Mouse (Mus musculus) hindbrain, embryonic 14.5 days (tissue): ENCODE measurements around the gene Mrpl3. TPM values are rescaled to one million over a fixed set of nuclear protein-coding genes. Genes with fewer than 3 reads are reported as not detected.

Experiments
- ATAC-seq: fragments of 200-750 bp; cut with Nextera tagmentation; 2 replicates; pipeline ENCODE4 v1.8.0; 2017; ENCODE audit warnings: moderate number of reproducible peaks, mild to moderate bottlenecking, moderate TSS enrichment, moderate library complexity; ENCODE audit not compliant: low FRiP score
- DNase-seq: peaks from one replicate; pipeline ENCODE4 v3.0.0-alpha.2; 2015; ENCODE audit warnings: low spot score
- H3K27ac ChIP-seq: fragments of 300-500 bp; sonication (generic); 2 replicates; pipeline ENCODE4 v1.5.1; 2014; ENCODE audit warnings: mild to moderate bottlenecking, moderate library complexity
- H3K27me3 ChIP-seq: fragments of 300-500 bp; sonication (generic); 2 replicates; pipeline ENCODE4 v1.6.1; 2014; ENCODE audit warnings: mild to moderate bottlenecking, low read length, mixed read lengths; ENCODE audit not compliant: control insufficient read depth, insufficient read depth
- H3K36me3 ChIP-seq: fragments of 300-500 bp; sonication (generic); replicated peaks from 2 replicates; pipeline ENCODE4 v1.6.1; 2014; ENCODE audit not compliant: control insufficient read depth, insufficient read depth
- H3K4me1 ChIP-seq: fragments of 300-500 bp; sonication (generic); replicated peaks from 2 replicates; pipeline ENCODE4 v1.6.1; 2014; ENCODE audit warnings: antibody characterized with exemption, low read length, mixed read lengths; ENCODE audit not compliant: control insufficient read depth, insufficient read depth
- H3K4me2 ChIP-seq: fragments of 300-500 bp; sonication (generic); replicated peaks from 2 replicates; pipeline ENCODE4 v1.6.1; 2014; ENCODE audit warnings: mild to moderate bottlenecking, moderate library complexity
- H3K4me3 ChIP-seq: fragments of 300-500 bp; sonication (generic); replicated peaks from 2 replicates; pipeline ENCODE4 v1.5.1; 2014; ENCODE audit warnings: mild to moderate bottlenecking, low read length
- H3K9ac ChIP-seq: fragments of 300-500 bp; sonication (generic); 2 replicates; pipeline ENCODE4 v1.6.1; 2014
- H3K9me3 ChIP-seq: fragments of 300-500 bp; sonication (generic); 2 replicates; pipeline ENCODE4 v1.6.1; 2016; ENCODE audit warnings: low read length; ENCODE audit not compliant: control insufficient read depth
- WGBS: fragments of 180-500 bp; shearing (Covaris S2); extraction: QIAGEN DNeasy Blood & Tissue Kit; methylation state at CpG from one replicate; pipeline ENCODE4 v1.1.7; 2014; 5-methylcytosine and 5-hydroxymethylcytosine counted together
- polyA plus RNA-seq: library from polyadenylated mRNA; unstranded; fragments of >200 nt; fragmentation: Nextera tagmentation; extraction: Ambion mirVana; gene quantifications from 2 replicates; pipeline ENCODE4 v1.2.1, GENCODE M21; 2014

Gene Mrpl3
- polyA plus RNA-seq = 91.2 and 96.4 TPM in 2 replicates

- under 1% methylated on average over 31 of the region's 31 CpGs for WGBS
- peaks cover 18% of the 10 kb centered on the region for H3K4me1 ChIP-seq
- no peaks in the 10 kb centered on the region for H3K27me3 ChIP-seq
Measured at GRCm38 (mm10) chr9:105053147-105053557, at the start of gene Mrpl3. Gene Mrpl3, plus strand, starts transcription at chr9:105053239.

DNA sequence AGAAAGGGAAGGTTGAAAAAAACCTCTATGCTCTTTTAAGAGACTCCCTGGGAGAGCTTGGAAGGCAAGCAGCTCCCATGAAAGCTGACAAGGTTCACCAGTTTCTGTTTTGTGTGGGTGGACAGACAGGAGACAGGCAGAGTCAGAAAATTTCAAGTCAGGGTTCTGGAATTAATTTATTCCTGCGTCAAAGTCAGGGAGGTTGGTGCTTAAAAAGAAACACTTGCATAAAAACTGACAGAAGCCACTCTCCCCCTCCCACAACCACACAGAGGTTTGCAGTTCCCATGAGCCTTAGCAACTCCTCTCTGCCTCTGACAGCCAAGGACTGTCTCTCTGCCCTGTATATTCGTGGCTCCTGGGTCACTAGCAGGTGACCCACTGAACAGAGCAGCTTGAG is 42.3 kb upstream of the Mrpl3 start:
- Histone ChIP-seq H3K4me2 (no peak overlapping the region), H3K9ac (no peak overlapping the region), H3K27me3 (no peaks in the 10 kb centered on the region), H3K36me3 (no peaks in the 10 kb centered on the region), H3K27ac (no peak overlapping the region), H3K9me3 (no peaks in the 10 kb centered on the region), H3K4me3 (no peak overlapping the region), H3K4me1 (no peaks in the 10 kb centered on the region)
- ATAC-seq (no peak), DNase-seq (no peak)
- WGBS = 22% methylated on average over 2 of the region's 2 CpGs

More at GRCm38 (mm10) chr9:105053147-105053557, at the start of gene Mrpl3:
- Histone ChIP-seq H3K9me3 (no peaks in the 10 kb centered on the region), H3K9ac (peak within 1 kb of the TSS; percentile 95), H3K4me3 (peak within 1 kb of the TSS; percentile 99), H3K27ac (peak within 1 kb of the TSS; percentile 58; the same call in 1 of the 2 replicates), H3K36me3 (peaks cover 32% of the 10 kb centered on the region), H3K4me2 (peak within 1 kb of the TSS; percentile 73)
- ATAC-seq (peak; percentile 64; the same call in 1 of the 2 replicates), DNase-seq (peak; percentile 92)

- ATAC-seq (no peak), DNase-seq (no peak)
- Histone ChIP-seq H3K27me3 (no peaks in the 10 kb centered on the region), H3K4me1 (no peaks in the 10 kb centered on the region), H3K27ac (no peak overlapping the region), H3K4me3 (no peak overlapping the region), H3K4me2 (no peak overlapping the region), H3K9ac (no peak overlapping the region), H3K36me3 (no peaks in the 10 kb centered on the region), H3K9me3 (no peaks in the 10 kb centered on the region)
- 94% methylated on average over 7 of the region's 7 CpGs for WGBS
Measured at GRCm38 (mm10) chr9:105018186-105018585, 34.9 kb upstream of the Mrpl3 start.

DNA sequence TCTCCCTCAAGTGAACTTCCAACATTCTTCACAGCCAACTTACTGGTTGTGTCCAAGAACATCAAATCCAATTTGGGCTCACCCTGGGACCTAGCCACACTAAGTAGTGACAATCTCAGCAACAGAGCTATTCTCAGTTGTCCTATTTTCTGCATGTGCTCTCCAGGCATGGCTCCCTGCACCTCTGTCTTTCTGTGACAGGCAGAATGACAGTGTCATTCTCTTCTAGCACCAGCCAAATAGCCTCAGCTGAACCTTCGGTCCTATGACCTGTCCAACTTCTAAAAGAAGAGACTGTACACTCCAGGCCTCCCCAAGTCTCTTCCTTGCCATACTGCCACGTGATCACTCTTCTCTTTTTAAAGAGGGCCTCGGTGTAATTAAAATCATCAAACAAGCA is 24.7 kb upstream of the Mrpl3 start:
- H3K27ac ChIP-seq = no peak overlapping the region
- ATAC-seq (no peak), DNase-seq (no peak)
- H3K9ac ChIP-seq = no peak overlapping the region
- H3K27me3 ChIP-seq = no peaks in the 10 kb centered on the region
- H3K4me3 ChIP-seq = no peak overlapping the region
- no peaks in the 10 kb centered on the region for H3K36me3 ChIP-seq
- no peaks in the 10 kb centered on the region for H3K4me1 ChIP-seq
- H3K9me3 ChIP-seq = no peaks in the 10 kb centered on the region
- WGBS = 76% methylated on average over 3 of the region's 3 CpGs
- no peak overlapping the region for H3K4me2 ChIP-seq

- ATAC-seq = no peak
- Histone ChIP-seq H3K4me1 (no peaks in the 10 kb centered on the region), H3K9me3 (no peaks in the 10 kb centered on the region), H3K36me3 (no peaks in the 10 kb centered on the region), H3K27ac (no peak overlapping the region), H3K4me3 (no peak overlapping the region), H3K27me3 (no peaks in the 10 kb centered on the region), H3K9ac (no peak overlapping the region), H3K4me2 (no peak overlapping the region)
- peak; percentile 37 for DNase-seq
- WGBS = 75% methylated on average over 9 of the region's 9 CpGs
Measured at GRCm38 (mm10) chr9:105032572-105032971, 20.5 kb upstream of the Mrpl3 start.

DNA sequence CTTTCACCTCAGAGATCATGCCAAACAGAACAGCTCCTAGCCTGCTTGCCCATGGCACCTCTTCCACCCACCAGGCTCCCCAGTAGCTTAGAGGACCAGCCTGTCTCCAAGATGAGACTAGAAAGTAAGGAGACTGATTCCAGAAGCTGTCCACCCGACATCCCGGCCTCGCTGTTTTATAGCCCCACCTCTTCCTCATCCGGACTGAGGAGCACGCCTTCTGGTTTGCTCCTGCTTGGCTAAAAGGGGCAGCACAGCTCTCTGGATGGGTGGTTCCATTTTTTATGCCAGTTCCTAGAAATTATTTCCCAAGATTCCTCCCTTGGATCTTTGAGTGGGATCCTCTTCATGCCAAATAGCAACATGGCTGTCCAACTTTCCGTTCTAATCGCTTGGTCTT is 19.4 kb upstream of the Mrpl3 start:
- no peak for DNase-seq

GRCm38 (mm10) chr9:105037847-105038246 is 15.2 kb upstream of the Mrpl3 start:
- no peaks in the 10 kb centered on the region for H3K27me3 ChIP-seq
- no peaks in the 10 kb centered on the region for H3K36me3 ChIP-seq
- no peak overlapping the region for H3K4me2 ChIP-seq
- no peak overlapping the region for H3K27ac ChIP-seq
- no peak for ATAC-seq
- no peak overlapping the region for H3K4me3 ChIP-seq
- no peaks in the 10 kb centered on the region for H3K9me3 ChIP-seq
- WGBS = 87% methylated on average over 3 of the region's 3 CpGs
- no peak for DNase-seq
- H3K9ac ChIP-seq = no peak overlapping the region
- H3K4me1 ChIP-seq = no peaks in the 10 kb centered on the region

More for the DNA sequence above, 19.4 kb upstream of the Mrpl3 start:
- no peaks in the 10 kb centered on the region for H3K4me1 ChIP-seq
- H3K9me3 ChIP-seq = no peaks in the 10 kb centered on the region
- no peak overlapping the region for H3K4me3 ChIP-seq
- H3K4me2 ChIP-seq = no peak overlapping the region
- ATAC-seq = no peak
- no peak overlapping the region for H3K9ac ChIP-seq
- no peaks in the 10 kb centered on the region for H3K36me3 ChIP-seq
- no peak overlapping the region for H3K27ac ChIP-seq
- 88% methylated on average over 7 of the region's 7 CpGs for WGBS
- no peaks in the 10 kb centered on the region for H3K27me3 ChIP-seq

DNA sequence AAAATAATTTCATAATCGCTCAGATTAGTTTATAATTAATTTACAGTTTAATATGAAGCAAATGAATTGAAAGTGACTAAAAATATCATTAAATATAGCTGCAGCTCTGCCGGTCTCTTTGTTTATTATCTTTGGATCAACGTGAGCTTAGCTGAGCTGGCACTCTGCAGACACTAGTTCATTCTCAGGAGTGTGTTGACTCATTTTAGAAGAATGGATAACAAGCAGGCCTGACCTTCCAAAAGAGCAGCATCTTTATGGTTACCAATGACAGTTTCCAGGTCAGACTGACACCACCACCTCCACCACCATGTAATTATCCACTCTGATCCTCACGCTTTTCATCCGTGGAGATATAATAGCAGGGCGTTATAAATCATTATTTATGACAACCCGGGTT is 7.0 kb upstream of the Mrpl3 start:
- H3K27me3 ChIP-seq = no peaks in the 10 kb centered on the region
- no peak overlapping the region for H3K4me3 ChIP-seq
- WGBS = 60% methylated on average over 7 of the region's 7 CpGs
- H3K4me2 ChIP-seq = no peak overlapping the region
- no peaks in the 10 kb centered on the region for H3K9me3 ChIP-seq
- no peak for ATAC-seq
- DNase-seq = no peak
- H3K36me3 ChIP-seq = no peaks in the 10 kb centered on the region
- peaks cover 16% of the 10 kb centered on the region for H3K4me1 ChIP-seq
- no peak overlapping the region for H3K27ac ChIP-seq
- H3K9ac ChIP-seq = no peak overlapping the region

DNA sequence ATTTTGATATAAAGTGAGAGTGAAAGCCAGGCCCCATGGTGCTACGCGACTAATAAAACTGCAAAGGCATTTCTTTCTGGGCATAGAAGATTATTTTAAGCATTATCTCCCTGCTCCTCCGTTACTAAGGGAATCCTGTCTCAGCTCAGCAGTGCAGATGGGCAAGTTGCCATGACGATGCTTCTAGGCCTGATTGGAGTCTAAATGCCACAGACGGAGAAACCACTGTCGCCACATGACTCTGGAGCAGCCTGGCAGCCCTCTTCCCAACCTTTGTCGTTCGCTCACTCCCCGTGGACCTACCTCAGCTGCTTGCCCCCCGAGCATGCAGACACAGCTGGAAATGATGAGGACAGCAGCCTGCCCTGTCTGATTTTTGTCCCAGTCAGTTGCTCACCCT is 4.7 kb upstream of the Mrpl3 start:
- 22% methylated on average over 10 of the region's 10 CpGs for WGBS
- DNase-seq (peak; percentile 59), ATAC-seq (peak; percentile 57; the same call in 1 of the 2 replicates)
- H3K9me3 ChIP-seq = no peaks in the 10 kb centered on the region
- H3K4me3 ChIP-seq = no peak overlapping the region
- no peaks in the 10 kb centered on the region for H3K36me3 ChIP-seq
- no peaks in the 10 kb centered on the region for H3K27me3 ChIP-seq
- H3K27ac ChIP-seq = peak overlapping the region; percentile 79
- H3K9ac ChIP-seq = no peak overlapping the region
- no peak overlapping the region for H3K4me2 ChIP-seq
- H3K4me1 ChIP-seq = peaks cover 16% of the 10 kb centered on the region

DNA sequence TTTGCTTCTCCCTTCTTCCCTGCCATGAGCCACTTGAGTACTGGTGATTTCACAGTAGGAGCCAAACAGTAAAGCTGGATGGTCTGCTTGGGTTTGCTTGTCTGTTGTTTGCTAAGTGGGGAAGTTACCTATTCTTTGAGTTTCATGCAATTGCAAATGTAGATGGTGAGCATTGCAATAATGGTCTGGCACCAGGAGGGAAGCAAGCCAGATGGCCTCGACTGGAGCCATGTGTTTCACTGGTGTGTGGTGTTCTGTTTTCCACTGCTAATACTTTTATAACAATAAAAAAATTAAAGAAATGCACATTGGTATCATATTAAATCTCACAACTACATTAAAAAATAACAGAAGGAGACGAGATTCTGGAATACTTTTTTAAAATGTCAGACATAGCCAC is 3.4 kb upstream of the Mrpl3 start:
- Histone ChIP-seq H3K27ac (no peak overlapping the region), H3K4me2 (no peak overlapping the region), H3K4me1 (peaks cover 25% of the 10 kb centered on the region), H3K27me3 (no peaks in the 10 kb centered on the region), H3K9ac (no peak overlapping the region), H3K9me3 (no peaks in the 10 kb centered on the region), H3K4me3 (no peak overlapping the region), H3K36me3 (no peaks in the 10 kb centered on the region)
- DNase-seq (no peak), ATAC-seq (no peak)
- 66% methylated on average over 2 of the region's 2 CpGs for WGBS
